Mouse (Mus musculus): ENCODE measurements around the gene Kansl1. TPM values are rescaled to one million over a fixed set of nuclear protein-coding genes. Genes with fewer than 3 reads are reported as not detected.

Gene Kansl1
- polyA plus RNA-seq, 1 experiment from 2014 or later: 25.5 TPM

- no peaks in the 10 kb centered on the region for H3K27me3 ChIP-seq
- ATAC-seq (ENCODE audit: insufficient number of reproducible peaks, low FRiP score, low TSS enrichment, low read depth): no peak
- 93% methylated on average over 2 of the region's 2 CpGs for WGBS
These were observed 73.0 kb downstream of the Kansl1 start for GRCm38 (mm10) chr11:104395648-104396047.

GRCm38 (mm10) chr11:104393196-104393595 is 75.5 kb downstream of the Kansl1 start:
- no peak for ATAC-seq (ENCODE audit: insufficient number of reproducible peaks, low FRiP score, low TSS enrichment, low read depth)
- no peak overlapping the region for H3K4me3 ChIP-seq (replicated peaks)
- H3K4me1 ChIP-seq: no peaks in the 10 kb centered on the region
- H3K27me3 ChIP-seq: no peaks in the 10 kb centered on the region
- 83% methylated on average over 6 of the region's 6 CpGs for WGBS
- no peaks in the 10 kb centered on the region for H3K9me3 ChIP-seq (replicated peaks)
- no peak overlapping the region for H3K4me2 ChIP-seq (replicated peaks)
- H3K9ac ChIP-seq: no peak overlapping the region
- H3K27ac ChIP-seq (replicated peaks): no peak overlapping the region
- H3K36me3 ChIP-seq: no peaks in the 10 kb centered on the region

More at GRCm38 (mm10) chr11:104395648-104396047, 73.0 kb downstream of the Kansl1 start:
- Histone ChIP-seq H3K36me3 (no peaks in the 10 kb centered on the region), H3K4me3 (replicated peaks) (no peak overlapping the region), H3K4me1 (no peaks in the 10 kb centered on the region), H3K9me3 (replicated peaks) (no peaks in the 10 kb centered on the region), H3K4me2 (replicated peaks) (no peak overlapping the region), H3K27ac (replicated peaks) (no peak overlapping the region), H3K9ac (no peak overlapping the region)

- no peak for ATAC-seq (ENCODE audit: insufficient number of reproducible peaks, low FRiP score, low TSS enrichment, low read depth)
These were observed 76.5 kb downstream of the Kansl1 start for GRCm38 (mm10) chr11:104392153-104392552.

GRCm38 (mm10) chr11:104387284-104387683 is 81.4 kb downstream of the Kansl1 start:
- Histone ChIP-seq H3K9me3 (replicated peaks) (no peaks in the 10 kb centered on the region), H3K27ac (replicated peaks) (no peak overlapping the region), H3K4me3 (replicated peaks) (no peak overlapping the region), H3K9ac (no peak overlapping the region), H3K27me3 (no peaks in the 10 kb centered on the region), H3K4me2 (replicated peaks) (no peak overlapping the region), H3K36me3 (no peaks in the 10 kb centered on the region), H3K4me1 (no peaks in the 10 kb centered on the region)
- ATAC-seq (ENCODE audit: insufficient number of reproducible peaks, low FRiP score, low TSS enrichment, low read depth): no peak
- WGBS: 96% methylated on average over 1 of the region's 1 CpGs

More at GRCm38 (mm10) chr11:104392153-104392552, 76.5 kb downstream of the Kansl1 start:
- H3K9ac ChIP-seq: no peak overlapping the region
- H3K4me1 ChIP-seq: no peaks in the 10 kb centered on the region
- no peak overlapping the region for H3K4me3 ChIP-seq (replicated peaks)
- H3K27ac ChIP-seq (replicated peaks): no peak overlapping the region
- 93% methylated on average over 1 of the region's 1 CpGs for WGBS
- H3K27me3 ChIP-seq: no peaks in the 10 kb centered on the region
- H3K9me3 ChIP-seq (replicated peaks): no peaks in the 10 kb centered on the region
- H3K36me3 ChIP-seq: no peaks in the 10 kb centered on the region
- no peak overlapping the region for H3K4me2 ChIP-seq (replicated peaks)

- Histone ChIP-seq H3K27me3 (no peaks in the 10 kb centered on the region), H3K36me3 (no peaks in the 10 kb centered on the region), H3K4me3 (replicated peaks) (no peak overlapping the region), H3K9ac (no peak overlapping the region), H3K9me3 (replicated peaks) (no peaks in the 10 kb centered on the region), H3K4me2 (replicated peaks) (no peak overlapping the region), H3K27ac (replicated peaks) (no peak overlapping the region), H3K4me1 (no peaks in the 10 kb centered on the region)
- WGBS: 92% methylated on average over 1 of the region's 1 CpGs
- no peak for ATAC-seq (ENCODE audit: insufficient number of reproducible peaks, low FRiP score, low TSS enrichment, low read depth)
These were observed 82.1 kb downstream of the Kansl1 start for GRCm38 (mm10) chr11:104386595-104386994.

- H3K4me2 ChIP-seq (replicated peaks): no peak overlapping the region
- H3K36me3 ChIP-seq: no peaks in the 10 kb centered on the region
- no peak overlapping the region for H3K4me3 ChIP-seq (replicated peaks)
- ATAC-seq (ENCODE audit: insufficient number of reproducible peaks, low FRiP score, low TSS enrichment, low read depth): no peak
- no peaks in the 10 kb centered on the region for H3K9me3 ChIP-seq (replicated peaks)
- no peaks in the 10 kb centered on the region for H3K27me3 ChIP-seq
- H3K27ac ChIP-seq (replicated peaks): no peak overlapping the region
- H3K9ac ChIP-seq: no peak overlapping the region
- WGBS: 86% methylated on average over 2 of the region's 2 CpGs
- no peaks in the 10 kb centered on the region for H3K4me1 ChIP-seq
These were observed 85.4 kb downstream of the Kansl1 start for GRCm38 (mm10) chr11:104383167-104383810.

GRCm38 (mm10) chr11:104381887-104382286 is 86.8 kb downstream of the Kansl1 start:
- Histone ChIP-seq H3K4me2 (replicated peaks) (no peak overlapping the region), H3K4me3 (replicated peaks) (no peak overlapping the region), H3K27me3 (no peaks in the 10 kb centered on the region), H3K9ac (no peak overlapping the region), H3K4me1 (no peaks in the 10 kb centered on the region), H3K27ac (replicated peaks) (no peak overlapping the region), H3K36me3 (no peaks in the 10 kb centered on the region), H3K9me3 (replicated peaks) (no peaks in the 10 kb centered on the region)
- 78% methylated on average over 4 of the region's 4 CpGs for WGBS
- no peak for ATAC-seq (ENCODE audit: insufficient number of reproducible peaks, low FRiP score, low TSS enrichment, low read depth)

GRCm38 (mm10) chr11:104379635-104380034 is 89.0 kb downstream of the Kansl1 start:
- Histone ChIP-seq H3K4me2 (replicated peaks) (no peak overlapping the region), H3K4me1 (no peaks in the 10 kb centered on the region), H3K27me3 (no peaks in the 10 kb centered on the region), H3K9ac (no peak overlapping the region), H3K27ac (replicated peaks) (no peak overlapping the region), H3K36me3 (0 out of 2 replicates have a peak, but pooled peaks cover under 1% of the 10 kb centered on the region), H3K9me3 (replicated peaks) (no peaks in the 10 kb centered on the region), H3K4me3 (replicated peaks) (no peak overlapping the region)
- WGBS: 67% methylated on average over 1 of the region's 1 CpGs
- ATAC-seq (ENCODE audit: insufficient number of reproducible peaks, low FRiP score, low TSS enrichment, low read depth): no peak

GRCm38 (mm10) chr11:104376291-104376690 is 92.4 kb downstream of the Kansl1 start:
- H3K4me1 ChIP-seq: no peaks in the 10 kb centered on the region
- no peaks in the 10 kb centered on the region for H3K9me3 ChIP-seq (replicated peaks)
- H3K27me3 ChIP-seq: no peaks in the 10 kb centered on the region
- no peak overlapping the region for H3K4me2 ChIP-seq (replicated peaks)
- peaks cover 12% of the 10 kb centered on the region; the same call in 1 of the 2 replicates for H3K36me3 ChIP-seq
- H3K9ac ChIP-seq: no peak overlapping the region
- no peak for ATAC-seq (ENCODE audit: insufficient number of reproducible peaks, low FRiP score, low TSS enrichment, low read depth)
- H3K27ac ChIP-seq (replicated peaks): no peak overlapping the region
- WGBS: 84% methylated on average over 3 of the region's 3 CpGs
- H3K4me3 ChIP-seq (replicated peaks): no peak overlapping the region

- H3K4me1 ChIP-seq: no peaks in the 10 kb centered on the region
- no peak for ATAC-seq (ENCODE audit: insufficient number of reproducible peaks, low FRiP score, low TSS enrichment, low read depth)
- H3K4me2 ChIP-seq (replicated peaks): no peak overlapping the region
- H3K27me3 ChIP-seq: no peaks in the 10 kb centered on the region
- no peaks in the 10 kb centered on the region for H3K9me3 ChIP-seq (replicated peaks)
- H3K4me3 ChIP-seq (replicated peaks): no peak overlapping the region
- peaks cover 7% of the 10 kb centered on the region; the same call in 1 of the 2 replicates for H3K36me3 ChIP-seq
- no peak overlapping the region for H3K27ac ChIP-seq (replicated peaks)
- H3K9ac ChIP-seq: no peak overlapping the region
- WGBS: 85% methylated on average over 5 of the region's 5 CpGs
These were observed 101.0 kb downstream of the Kansl1 start for GRCm38 (mm10) chr11:104367486-104368190.

- no peak for ATAC-seq (ENCODE audit: insufficient number of reproducible peaks, low FRiP score, low TSS enrichment, low read depth)
- H3K9ac ChIP-seq: no peak overlapping the region
These were observed 104.6 kb downstream of the Kansl1 start for GRCm38 (mm10) chr11:104363823-104364600.

More at GRCm38 (mm10) chr11:104363823-104364600, 104.6 kb downstream of the Kansl1 start:
- Histone ChIP-seq H3K9me3 (replicated peaks) (no peaks in the 10 kb centered on the region), H3K4me1 (no peaks in the 10 kb centered on the region), H3K4me2 (replicated peaks) (no peak overlapping the region), H3K4me3 (replicated peaks) (no peak overlapping the region), H3K27me3 (no peaks in the 10 kb centered on the region), H3K27ac (replicated peaks) (no peak overlapping the region), H3K36me3 (peaks cover 6% of the 10 kb centered on the region; the same call in 1 of the 2 replicates)
- 96% methylated on average over 2 of the region's 2 CpGs for WGBS

Data from embryonic facial prominence, embryonic 15.5 days (tissue).